Mouse (Mus musculus): Measurements from ENCODE around the gene Akap6.

Akap6 gene

DNA sequence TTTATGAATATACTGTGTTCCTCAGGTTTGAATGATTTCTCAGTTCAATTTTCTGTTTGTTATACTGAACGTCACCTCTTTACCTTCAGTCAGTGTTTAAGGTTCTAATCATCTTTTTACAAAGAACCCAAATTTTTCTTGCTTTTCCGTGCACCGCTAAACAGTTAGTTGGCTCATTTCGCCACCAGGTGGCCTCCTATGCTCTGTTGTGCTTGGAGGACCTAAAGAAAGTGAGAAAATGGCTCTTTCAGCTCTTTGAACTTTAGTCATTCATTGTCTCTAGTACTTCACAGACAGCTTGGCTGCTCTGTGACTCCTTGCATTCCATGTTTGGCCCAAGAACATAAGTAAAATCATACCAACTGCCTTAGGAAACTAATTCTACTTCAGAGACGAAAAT is 343.6 kb downstream of the Akap6 start:
- DNase-seq = peak; percentile 77 to 81

DNA sequence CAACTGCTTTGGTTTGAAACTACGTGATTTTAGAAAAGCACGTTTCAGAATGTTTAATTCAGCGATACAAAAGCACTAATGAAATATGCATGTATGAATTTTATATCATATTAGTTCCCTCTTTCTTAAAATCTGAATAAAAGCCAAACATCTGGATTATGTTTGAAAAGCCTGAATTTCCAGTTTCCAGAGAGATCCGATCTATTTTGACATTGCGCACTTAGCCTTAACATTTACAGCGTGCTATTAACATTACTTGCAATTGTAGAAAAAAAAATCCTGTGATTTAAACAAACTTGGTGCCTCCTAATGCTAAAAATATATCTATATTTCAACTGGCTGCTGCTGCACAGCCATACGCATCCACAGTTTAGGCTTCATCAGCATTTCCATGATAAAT is 358.4 kb downstream of the Akap6 start:
- no peak for DNase-seq

DNA sequence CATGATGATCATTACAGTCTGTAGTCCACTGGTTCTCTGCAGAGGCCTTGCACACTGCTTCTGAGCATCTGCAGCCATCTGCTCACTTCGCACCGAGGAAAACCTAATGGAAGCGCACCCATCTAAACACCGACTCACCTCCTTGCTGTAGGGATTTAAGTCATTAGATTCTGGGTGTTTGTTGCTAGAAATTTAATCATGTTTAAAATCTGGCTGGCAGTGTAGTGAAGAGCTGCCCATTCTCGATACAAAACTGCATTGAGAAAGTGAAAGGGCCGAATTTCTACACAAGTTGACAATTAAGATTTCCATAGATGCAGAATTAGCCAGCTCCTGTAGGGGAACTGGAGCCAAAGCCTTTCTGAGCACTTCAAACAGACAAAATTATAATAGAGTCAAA is 361.7 kb downstream of the Akap6 start:
- no peak for DNase-seq

DNA sequence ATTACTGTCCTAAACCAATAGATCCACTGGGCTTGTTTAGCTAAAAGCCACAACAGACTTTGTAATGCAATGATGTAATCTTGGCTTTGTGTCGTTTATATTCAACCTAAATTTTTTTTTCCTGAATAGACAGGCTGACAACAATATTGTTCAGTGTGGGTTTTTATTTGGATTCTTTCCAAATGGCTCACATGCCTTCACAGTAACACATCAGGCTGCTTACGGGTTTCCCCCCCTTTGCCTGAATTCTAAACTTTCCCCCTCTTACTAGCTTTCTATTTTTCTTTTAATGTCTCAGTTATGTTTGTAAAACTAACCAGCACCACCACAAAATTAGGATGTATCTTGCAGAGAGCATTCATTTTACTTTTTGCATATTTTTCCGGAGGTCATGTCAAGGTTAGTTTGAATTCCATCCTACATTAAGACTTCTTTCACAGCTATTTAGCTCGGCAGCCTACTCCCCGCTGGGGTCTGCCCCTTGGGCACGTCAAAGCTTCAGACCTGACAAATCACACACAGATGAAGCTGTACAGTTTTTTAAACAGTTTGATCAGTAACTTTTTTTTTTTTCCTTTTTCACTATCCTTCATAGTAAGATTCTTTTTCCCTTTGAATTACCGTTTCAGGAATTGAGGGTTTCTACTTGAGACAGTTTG is 362.4 kb downstream of the Akap6 start:
- DNase-seq = peak in 1 of 2 experiments; percentile 42

DNA sequence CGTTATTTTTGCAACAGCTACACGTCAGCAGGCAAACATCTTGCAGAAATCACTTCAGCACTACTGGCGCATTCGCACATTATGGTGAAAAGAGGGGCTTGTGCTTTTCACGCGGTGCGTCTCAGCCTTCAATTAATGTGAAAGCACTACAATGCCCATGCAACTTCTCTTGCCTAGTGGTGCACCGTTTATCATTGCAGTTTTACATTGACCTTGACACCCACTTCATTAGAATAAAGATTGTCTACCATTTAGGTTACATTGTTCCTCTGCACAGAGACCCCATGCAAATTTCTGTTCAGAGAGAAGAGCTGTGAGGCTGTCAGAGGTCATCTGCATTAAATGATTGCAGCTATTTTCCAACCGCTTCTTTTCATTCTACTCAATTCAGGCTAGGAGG is 363.8 kb downstream of the Akap6 start:
- DNase-seq = no peak

DNA sequence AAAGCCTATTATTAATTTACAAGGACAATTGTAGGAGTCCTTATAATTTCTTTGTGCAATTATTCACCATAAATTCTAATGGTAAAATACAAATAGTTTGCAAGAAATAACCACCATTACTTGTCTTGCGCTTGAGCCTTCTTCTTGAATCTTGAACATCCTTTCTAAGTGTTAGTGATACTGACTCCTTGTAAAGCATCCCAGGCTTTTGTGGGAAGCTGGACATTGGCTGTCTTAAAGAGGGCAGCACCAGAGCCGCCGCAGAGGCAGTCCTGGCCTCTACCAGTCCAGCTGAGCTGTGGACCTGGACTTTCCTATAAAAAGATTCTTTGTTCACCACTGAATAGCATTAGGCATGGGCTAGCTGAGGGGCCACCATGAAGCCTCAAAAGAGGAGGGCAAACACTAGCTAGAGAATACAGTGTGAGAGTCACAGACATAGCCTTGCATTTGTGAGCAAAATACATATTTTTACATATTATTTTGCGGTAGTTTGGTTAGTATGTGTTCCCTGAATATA is 365.1 kb downstream of the Akap6 start:
- DNase-seq = peak; percentile 7 to 11

DNA sequence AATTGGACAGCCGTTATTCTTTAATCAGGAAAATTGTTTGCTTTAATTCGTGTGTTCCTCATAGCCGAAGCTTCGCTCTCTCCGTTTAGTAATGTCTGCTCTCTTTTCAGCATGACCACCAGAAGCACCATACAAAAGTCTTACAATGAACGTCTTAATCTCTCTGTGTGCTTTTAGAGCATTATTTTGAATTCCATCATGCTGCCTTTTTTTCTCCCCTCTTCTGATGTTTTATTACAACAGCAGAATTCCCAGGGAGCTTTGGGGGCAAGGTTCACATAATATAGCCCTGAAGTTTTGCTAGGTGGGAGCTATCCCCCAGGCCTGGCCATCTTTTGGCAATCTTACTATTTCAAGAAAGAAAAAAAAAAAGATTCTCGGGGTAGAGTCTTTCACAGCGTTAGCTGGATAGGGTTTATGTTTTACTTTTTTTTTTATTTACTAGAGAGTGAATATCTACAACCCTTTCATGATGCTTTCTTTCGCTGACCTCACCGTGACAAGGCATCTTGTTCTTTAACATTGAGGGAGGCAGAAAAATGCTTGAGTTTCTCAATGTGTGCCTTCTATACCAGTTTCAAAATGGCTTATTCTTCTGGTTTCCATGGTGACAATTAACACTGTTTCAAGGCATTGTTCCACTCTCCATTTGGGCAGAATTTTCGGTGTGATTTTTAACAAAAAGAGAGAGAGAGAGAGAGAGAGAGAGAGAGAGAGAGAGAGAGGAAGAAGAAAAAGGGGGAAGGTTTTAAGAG is 366.0 kb downstream of the Akap6 start:
- no peak for DNase-seq

DNA sequence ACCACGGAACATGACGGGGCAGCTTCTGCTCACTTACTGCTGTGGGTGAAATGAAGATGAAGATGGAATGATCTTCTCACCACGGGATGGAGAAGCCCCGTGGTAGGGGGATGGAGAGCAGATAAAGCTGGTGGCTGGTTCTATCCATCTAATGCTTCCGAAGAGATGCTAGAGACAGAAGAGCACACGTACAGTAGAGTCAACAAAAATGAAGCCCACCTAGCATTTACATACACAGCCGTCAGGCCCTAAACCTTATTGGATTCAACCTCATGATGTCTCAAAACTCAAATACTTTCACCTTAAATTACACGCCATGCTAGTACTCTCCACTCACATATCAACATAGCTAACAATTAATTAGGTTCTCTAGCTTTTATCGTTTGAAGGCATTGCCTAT is 367.1 kb downstream of the Akap6 start:
- DNase-seq = no peak

DNA sequence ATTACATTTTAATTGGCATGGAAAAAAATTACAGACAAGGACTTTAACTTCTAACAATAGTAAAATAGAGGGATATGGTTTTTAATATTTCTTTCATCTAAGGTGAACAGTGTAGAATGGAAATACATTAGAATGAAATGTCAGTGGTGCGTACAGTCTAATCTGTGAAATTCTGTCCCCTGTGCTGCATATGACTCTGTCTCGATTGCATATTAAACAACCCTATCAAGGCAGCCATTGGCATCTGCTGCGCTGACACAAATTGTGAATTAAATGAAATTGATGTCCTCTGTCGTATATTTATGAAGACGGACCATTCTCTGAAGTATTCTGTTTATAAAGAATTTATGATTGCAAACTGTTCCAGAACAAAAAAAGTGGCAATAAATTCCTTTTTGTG is 371.7 kb downstream of the Akap6 start:
- no peak for DNase-seq

DNA sequence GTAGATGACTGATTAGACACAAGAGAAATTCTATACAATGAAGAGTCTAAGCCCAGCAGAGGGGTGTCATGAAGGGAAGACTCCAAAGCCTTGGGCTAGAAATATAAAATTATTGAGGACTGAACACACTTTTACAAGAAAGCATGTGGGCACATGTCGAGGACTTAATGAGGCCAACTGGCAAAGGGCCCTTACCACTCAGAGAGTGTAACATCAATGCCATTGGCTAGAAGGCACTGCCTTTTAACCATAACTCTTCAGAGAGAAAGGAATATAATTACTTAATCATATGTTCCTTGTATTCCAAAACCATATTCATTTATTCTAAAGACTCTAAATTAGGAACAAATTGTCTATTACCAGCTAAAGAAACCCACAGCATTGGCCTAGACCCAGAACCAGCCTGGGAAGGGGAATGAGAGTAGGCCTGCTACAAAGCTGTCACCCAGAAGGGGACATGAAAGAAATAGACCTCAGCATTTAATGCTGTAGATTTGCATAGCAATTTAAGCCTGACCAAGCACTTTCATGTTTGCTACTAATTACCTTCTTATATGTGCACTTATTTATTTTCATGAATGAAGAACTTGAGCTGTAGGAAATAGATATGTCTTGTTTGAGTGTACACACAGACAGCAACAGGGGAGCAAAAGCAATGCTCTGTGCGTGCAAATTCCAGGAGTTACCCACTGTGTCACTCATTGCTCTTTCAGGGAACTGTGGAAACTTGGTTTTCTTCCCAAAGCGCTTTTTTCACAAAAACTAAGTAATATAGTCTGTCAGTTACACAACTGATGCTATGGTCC is 377.6 kb downstream of the Akap6 start:
- DNase-seq = peak; percentile 20 to 30

DNA sequence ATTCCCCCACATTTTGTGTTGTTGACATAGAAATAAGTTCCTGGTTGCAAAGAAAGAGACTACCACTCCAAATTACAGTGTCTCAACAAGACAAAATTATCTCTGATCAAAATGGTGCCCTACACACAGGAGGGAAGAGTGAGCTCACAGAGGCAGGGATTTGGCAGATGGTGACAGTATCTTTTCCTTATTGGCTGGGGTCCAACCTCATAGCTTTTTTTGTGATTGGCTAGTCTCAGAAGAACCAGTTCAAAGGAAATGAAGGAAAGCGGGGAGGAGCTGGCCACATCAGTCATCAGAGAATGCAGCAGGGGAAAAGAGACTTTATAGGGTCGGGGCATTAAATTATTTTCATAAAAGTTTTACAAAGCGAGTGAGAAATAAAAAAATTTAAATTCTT is 386.6 kb downstream of the Akap6 start:
- peak; percentile 31 to 43 for DNase-seq

DNA sequence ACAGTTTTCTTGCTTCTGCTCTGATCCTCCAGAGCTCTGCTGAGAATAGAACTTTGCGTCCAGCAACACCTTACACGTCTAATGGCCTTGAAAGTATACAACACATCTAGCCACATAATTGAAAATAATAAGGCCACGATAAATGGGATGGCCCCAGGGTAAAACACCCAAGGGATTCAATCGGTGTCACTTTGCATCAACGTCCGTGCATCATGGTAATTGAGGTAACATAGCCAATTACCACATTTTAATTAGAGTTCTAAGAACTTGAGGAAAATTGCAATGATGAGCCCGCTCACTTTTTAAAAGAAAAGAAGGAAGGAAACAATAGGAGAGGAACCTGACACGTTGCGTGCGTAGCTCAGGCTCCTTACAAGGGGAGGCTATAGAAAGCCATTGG is 413.1 kb downstream of the Akap6 start:
- no peak for DNase-seq

DNA sequence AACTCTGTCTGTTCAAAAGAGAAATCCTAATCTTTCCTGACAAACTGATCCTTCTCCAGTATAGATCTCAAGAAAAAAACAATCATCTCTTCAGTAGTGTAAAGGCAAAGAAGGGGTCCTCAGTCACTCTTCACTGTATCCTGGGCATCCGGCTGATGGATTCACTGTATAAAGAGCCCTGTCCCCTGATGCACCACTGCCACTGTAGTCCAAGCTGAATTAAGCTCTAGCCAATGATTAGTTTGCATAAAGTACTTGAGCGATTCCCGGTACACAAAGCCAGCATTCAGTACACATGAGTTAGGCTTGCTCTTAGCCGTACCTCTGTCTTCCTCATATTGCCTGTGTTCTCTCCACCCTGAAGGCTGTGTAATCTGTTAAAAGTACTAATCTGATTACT is 420.2 kb downstream of the Akap6 start:
- DNase-seq = no peak

DNA sequence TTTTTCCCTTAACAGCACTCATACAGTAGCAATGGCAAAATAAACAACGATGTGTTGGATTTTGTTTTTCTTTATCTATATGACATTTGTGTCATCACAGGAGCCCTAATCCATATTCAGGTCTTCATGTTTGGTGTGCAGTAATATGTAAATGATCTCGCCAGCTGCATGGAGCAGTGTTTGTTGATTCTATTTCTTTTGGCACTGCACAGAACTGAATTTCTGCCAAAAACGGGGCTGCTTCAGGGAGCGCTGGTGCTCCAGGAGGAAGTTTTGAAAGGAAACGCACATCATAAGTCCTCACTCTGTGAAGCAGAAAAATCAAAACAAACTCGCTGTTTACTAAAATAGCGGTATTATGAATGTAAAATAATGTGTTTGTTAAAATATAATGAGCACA is 424.9 kb downstream of the Akap6 start:
- peak; percentile 76 to 78 for DNase-seq

DNA sequence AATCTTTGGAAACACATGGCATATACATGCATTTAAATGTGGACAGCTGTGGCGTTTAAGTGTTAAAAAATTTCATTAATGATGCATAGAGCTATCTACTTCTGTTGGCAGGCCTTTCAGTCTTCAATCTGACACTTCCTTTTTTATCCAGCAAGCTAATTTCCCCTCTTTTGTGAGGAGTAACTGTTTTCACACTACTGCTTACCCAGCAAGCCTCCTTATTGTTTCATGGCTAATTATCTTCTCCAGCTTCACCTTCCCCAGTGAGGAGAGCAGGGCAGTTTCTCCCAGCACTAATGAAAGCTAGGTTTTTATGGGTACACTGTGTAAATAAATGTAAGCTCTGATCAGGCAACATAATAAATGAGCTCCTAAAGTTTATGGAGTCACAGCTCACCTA is 425.5 kb downstream of the Akap6 start:
- no peak for DNase-seq

DNA sequence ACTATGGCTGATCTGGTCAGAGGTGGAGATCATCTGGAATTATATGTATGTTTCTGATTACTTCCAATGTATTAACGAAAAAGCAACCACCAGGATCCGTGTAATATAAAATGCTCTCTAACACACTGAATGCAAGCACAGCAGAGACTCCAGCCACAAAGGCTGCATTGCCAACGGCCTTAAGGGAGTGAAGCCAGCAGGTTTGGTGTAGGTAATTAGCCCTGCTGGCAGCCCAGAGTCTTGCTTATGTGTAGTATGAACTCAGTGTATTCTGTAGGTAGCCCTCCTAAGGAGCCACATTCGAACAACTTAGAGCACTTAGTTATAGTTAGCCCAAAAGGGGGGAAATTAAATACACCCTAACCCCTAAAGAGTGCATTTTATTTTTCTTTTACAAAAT is 426.1 kb downstream of the Akap6 start:
- DNase-seq = no peak

DNA sequence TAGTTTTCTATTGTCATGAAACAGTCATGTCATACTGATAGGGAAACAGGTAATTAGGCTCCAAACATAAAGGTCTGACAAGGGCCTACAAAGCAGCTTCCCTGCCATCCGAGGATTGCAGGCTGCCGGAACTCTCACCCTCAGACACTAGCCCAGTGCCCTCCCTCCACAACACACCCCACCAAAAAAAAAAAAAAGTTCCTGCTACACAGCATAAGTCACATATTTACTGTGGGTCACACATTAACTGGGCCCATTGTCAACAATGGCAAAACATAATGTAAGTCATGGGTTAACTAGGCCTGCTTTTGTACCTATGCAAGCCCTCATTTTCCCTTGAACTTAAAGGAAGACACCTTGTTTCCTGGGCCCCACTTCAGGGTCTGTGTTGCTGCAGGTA is 435.0 kb downstream of the Akap6 start:
- DNase-seq = no peak

DNA sequence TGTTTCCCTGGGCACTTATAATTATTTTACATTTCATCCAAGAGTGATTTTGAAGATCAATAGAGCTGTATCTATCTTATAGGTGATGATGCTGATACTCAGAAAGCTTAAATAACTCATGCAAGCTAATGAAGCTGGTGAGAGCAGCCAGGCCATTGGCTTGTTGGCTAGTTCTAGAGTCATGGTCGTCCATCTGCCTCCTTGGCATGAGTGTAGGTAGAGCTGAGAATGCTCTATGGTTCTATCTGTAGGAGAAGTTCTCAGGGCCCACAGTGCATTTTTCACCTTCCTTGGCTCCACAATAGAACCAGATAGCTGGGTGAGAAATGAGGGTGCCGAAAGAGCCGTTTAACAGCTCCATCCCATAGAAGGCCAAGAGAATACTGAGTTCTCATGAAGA is 438.1 kb downstream of the Akap6 start:
- peak; percentile 42 to 47 for DNase-seq

DNA sequence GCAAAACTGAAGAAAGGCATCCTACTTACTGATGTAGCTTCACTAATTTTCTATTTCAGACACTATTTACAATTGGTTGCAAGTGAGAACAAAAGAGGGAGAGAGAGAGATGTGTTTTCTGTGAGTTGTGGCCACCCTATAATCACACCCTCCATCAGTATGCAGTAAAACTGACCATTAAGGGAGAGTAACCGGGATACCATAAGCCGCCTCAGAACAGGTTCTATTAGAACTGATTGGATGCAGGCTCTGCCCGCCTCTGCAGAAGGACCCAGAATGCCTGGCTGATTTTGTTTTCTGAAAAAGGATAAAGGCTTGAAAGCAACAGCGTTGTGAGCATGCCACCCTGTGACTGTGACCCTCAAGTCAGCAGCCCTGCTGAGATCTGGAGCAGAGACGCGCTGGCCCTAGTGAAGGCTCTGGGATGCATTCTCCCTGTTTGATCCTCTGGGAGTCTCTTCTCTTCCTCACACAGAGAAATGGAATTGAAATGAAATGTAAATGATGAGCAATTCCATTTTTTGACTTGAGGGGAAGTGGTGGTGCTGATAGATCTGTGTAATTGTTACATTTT is 445.0 kb downstream of the Akap6 start:
- DNase-seq = no peak

DNA sequence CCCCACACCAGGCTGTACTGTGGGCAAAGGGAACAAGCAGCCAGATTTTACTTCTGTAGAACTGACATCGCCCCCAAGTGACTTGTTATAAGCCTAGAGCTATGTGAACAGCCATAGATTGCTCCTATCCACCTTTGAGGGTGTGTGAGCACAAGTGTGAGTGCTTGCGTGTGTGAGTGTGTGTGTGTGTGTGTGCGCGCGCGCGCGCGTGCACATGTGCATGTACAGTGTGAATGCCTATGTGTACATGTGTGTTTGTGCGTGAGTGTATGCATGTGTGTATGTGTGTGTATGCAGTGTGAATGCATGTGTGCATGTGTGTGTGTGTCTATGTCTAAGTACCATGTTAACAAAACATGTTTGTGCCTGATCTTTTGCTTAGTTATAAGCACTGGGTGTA is 445.6 kb downstream of the Akap6 start:
- DNase-seq = no peak

DNA sequence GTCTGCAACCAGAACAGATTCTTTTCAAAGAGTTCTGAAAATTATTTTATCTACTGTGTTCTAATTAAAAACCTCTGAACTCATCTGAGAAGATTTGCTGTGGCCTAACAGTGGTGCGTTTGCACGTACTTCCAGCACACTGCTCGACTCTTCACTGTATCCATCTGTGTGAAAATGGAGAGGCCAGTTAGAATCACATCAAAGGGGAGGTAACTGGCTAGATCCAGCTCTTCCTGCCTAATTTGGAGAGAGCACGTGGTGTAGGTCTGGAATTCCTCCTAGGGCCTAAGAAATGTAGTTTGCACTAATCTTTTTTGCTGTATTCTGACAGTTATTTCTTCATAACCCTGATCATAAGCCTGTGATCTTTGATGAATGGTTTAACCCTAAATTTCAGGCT is 446.3 kb downstream of the Akap6 start:
- no peak for DNase-seq

DNA sequence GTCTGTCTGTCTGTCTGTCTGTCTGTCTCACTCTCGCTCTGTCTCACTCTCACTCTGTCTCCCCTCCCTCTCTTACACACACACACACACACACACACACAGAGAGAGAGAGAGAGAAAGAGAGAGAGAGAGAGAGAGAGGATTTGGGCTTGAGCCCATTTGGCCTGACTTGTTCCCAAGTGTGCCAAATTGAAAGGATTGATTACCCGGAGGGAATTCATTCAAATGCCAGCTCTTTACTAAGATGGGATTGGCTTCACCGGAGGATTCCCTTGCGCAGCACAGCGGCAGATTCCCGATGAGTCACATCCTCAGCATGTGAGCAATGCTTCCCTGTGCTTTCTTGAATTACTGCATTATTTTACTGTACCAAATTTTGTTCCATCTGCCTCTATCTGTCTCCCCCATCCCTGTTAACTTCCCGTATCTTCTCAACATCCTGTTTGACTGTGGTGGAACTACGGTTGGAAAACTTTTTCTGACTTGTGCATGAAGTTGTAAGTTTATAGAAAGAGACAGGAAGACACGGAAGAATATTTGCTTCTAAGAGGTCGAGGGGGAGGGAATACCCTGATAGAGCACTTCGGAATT is 447.4 kb downstream of the Akap6 start:
- peak; percentile 65 to 73 for DNase-seq

DNA sequence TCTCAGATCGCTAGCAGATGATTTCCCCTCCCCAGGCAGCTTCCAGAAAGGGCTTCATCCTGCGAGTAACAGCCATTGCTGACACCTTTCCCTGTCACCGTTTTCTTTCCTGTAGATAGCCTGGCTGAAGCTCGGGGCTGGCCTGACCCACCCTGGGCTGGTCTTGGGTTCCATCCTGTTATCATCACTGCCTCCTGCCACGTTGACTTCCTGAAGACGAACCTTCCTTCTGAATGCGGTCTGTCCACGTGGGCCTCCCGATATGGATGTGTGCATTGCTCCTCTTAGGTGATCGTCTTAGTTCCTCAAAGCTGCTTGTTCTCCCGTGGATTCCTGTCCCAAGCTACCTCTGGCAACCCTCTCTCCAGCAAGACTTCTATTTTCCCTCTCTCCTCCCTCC is 448.5 kb downstream of the Akap6 start:
- DNase-seq = no peak
